Comparison of ENCODE assay signal across 8 mouse cellular contexts in the genomic region with DNA sequence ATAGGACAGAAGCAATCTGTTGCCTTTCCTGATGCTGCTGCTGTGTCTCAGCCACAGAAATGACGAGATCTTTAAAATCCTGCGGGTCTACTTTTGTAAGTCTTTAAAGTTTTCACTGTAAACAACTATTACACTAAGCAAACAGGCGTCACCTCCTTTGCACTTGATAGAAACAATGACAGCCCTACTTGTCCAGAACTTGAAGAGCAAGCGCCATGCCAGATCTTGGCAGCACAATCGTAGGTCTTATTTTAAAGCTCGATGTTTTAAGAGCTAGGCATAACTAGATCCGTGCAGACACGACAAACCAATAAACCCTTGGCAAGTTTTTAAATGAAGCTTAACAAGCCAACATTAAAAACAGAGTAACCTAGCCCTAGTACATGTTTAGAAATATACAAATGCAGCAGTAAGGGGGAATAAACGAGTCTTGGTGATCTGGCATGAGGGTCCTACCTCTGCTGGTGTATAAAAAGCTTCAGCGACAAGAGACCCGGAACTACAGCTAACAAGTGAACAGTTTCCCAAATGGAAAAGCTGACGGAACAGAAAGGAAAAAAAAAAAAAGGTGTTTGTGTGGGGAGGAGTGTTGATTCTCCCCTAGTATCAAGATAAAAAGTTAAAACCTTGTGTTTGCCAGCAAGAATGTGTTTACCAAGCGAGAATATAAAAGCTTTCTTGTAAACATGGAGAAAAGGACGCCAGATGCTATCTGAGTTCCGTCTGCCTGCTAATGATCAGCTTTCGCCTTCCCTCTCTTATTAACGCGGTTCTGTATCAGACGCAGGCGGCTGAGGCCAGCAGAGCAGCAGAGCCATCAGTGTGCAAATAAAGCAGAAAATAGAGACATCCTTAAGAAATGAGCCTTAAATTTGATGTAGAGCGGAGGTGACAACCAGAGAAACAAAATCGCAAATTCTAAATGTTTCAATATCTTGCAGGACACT. TPM values are rescaled to one million over a fixed set of nuclear protein-coding genes. Genes with fewer than 3 reads are reported as not detected.
A peak's percentile ranks its signal among the peaks of the same experiment; 100 is the strongest.
DNase-seq lines count a peak whose midpoint lies in the region; ATAC-seq and TF ChIP-seq lines count a peak whose summit lies in the region.

No protein-coding gene starts in this region.

- no peak for DNase-seq in heart, adult 2 months
- no peak for DNase-seq in heart, postnatal 14 days
- DNase-seq in heart, postnatal 0 days (ENCODE audit: low spot score): no peak
- DNase-seq in liver, postnatal 0 days: no peak
- no peak for DNase-seq in adrenal gland, adult 2 months

- H3K4me3 ChIP-seq in heart, adult 2 months: peak overlapping the region; percentile 96
- peak overlapping the region; percentile 87 for H3K4me3 ChIP-seq in bone marrow macrophage, adult 2 months (ENCODE audit: insufficient read depth, low read length)
- peak overlapping the region; percentile 60 for H3K4me3 ChIP-seq in heart, postnatal 0 days (ENCODE audit: low read depth, low read length)
- peak overlapping the region; percentile 85 for H3K4me3 ChIP-seq in liver, postnatal 0 days (ENCODE audit: low read depth, low read length)
- peak overlapping the region; percentile 53 for H3K4me3 ChIP-seq in stomach, embryonic 14.5 days (ENCODE audit: low read depth, low read length)

- peaks cover 16% of the 10 kb centered on the region for H3K27me3 ChIP-seq in heart, adult 2 months (ENCODE audit: control insufficient read depth, insufficient read depth, low read length)
- H3K27me3 ChIP-seq in heart, postnatal 0 days (ENCODE audit: control insufficient read depth, insufficient read depth, low read length): peaks cover 35% of the 10 kb centered on the region
- peaks cover 51% of the 10 kb centered on the region for H3K27me3 ChIP-seq in liver, postnatal 0 days (ENCODE audit: insufficient read depth, low read length)
- peaks cover 37% of the 10 kb centered on the region for H3K27me3 ChIP-seq in stomach, embryonic 14.5 days (ENCODE audit: control insufficient read depth, insufficient read depth, low read length)

- no peak for ATAC-seq in heart, postnatal 0 days (ENCODE audit: insufficient read depth, low read depth)
- ATAC-seq in liver, postnatal 0 days: no peak
- no peak for ATAC-seq in stomach, embryonic 14.5 days (ENCODE audit: insufficient number of reproducible peaks, insufficient read depth, low FRiP score, low read depth)
- ATAC-seq in megakaryocyte-erythroid progenitor cell, adult 5-6 weeks (replicated peaks; ENCODE audit: low FRiP score, low TSS enrichment, poor library complexity, severe bottlenecking): no peak

- TF ChIP-seq CTCF in heart, adult 2 months (IDR thresholded peaks at IDR 0.05): no peak
- TF ChIP-seq CTCF in bone marrow macrophage, adult 2 months (IDR thresholded peaks at IDR 0.05; ENCODE audit: low read depth, low read length): no peak
- TF ChIP-seq CTCF in heart, postnatal 0 days (IDR thresholded peaks at IDR 0.05; ENCODE audit: low read depth): no peak
- TF ChIP-seq CTCF in liver, postnatal 0 days (IDR thresholded peaks at IDR 0.05; ENCODE audit: low read depth): no peak

- no peaks in the 10 kb centered on the region for H3K79me2 ChIP-seq in heart, adult 2 months (replicated peaks; ENCODE audit: control insufficient read depth, insufficient read depth, low read length)

- intact Hi-C loops in heart, adult 2 months (cut with DNase I): loop anchor here (5.0 kb wide), 5 partner anchors 388 to 1043 kb away; partner anchors contain the start of genes Fto and Rpgrip1l
- intact Hi-C loops in heart, postnatal 14 days (cut with DNase I): loop anchor here (1.0 to 5.0 kb wide), 5 partner anchors 388 to 978 kb away; no protein-coding TSS in a partner anchor

- no peaks in the 10 kb centered on the region for H3K4me1 ChIP-seq in heart, adult 2 months (ENCODE audit: control insufficient read depth, insufficient read depth, low read length)
- H3K4me1 ChIP-seq in bone marrow macrophage, adult 2 months (ENCODE audit: control insufficient read depth, insufficient read depth, low read length): peaks cover 15% of the 10 kb centered on the region
- H3K4me1 ChIP-seq in heart, postnatal 0 days (ENCODE audit: control insufficient read depth, insufficient read depth): peaks cover 10% of the 10 kb centered on the region
- H3K4me1 ChIP-seq in liver, postnatal 0 days (ENCODE audit: insufficient read depth): peaks cover 24% of the 10 kb centered on the region
- peaks cover 12% of the 10 kb centered on the region; the same call in 1 of the 2 replicates for H3K4me1 ChIP-seq in stomach, embryonic 14.5 days (ENCODE audit: control insufficient read depth, insufficient read depth, low read length)

- peak overlapping the region; percentile 85 for H3K27ac ChIP-seq in heart, adult 2 months
- no peak overlapping the region for H3K27ac ChIP-seq in bone marrow macrophage, adult 2 months (ENCODE audit: insufficient read depth, low read depth, low read length)
- H3K27ac ChIP-seq in heart, postnatal 0 days (ENCODE audit: low read depth): peak overlapping the region; percentile 78
- H3K27ac ChIP-seq in liver, postnatal 0 days (ENCODE audit: low read depth): no peak overlapping the region
- 0 out of 2 replicates have a peak overlapping the region, but pooled peaks have one; percentile 11 for H3K27ac ChIP-seq in stomach, embryonic 14.5 days (ENCODE audit: low read length)

- no peak for TF ChIP-seq POLR2A in heart, adult 2 months (IDR thresholded peaks at IDR 0.05; ENCODE audit: insufficient read depth, low read depth, low read length)
- no peak for TF ChIP-seq POLR2A in bone marrow macrophage, adult 2 months (IDR thresholded peaks at IDR 0.05; ENCODE audit: borderline replicate concordance, low read depth, low read length)

- WGBS in heart, adult 2 months: 7% methylated on average over 22 of the region's 22 CpGs
- WGBS in heart, postnatal 0 days: 5% methylated on average over 22 of the region's 22 CpGs
- 8% methylated on average over 22 of the region's 22 CpGs for WGBS in liver, postnatal 0 days (ENCODE audit: insufficient replicate concordance)
- WGBS in stomach, embryonic 14.5 days: 7% methylated on average over 22 of the region's 22 CpGs

- H3K9me3 ChIP-seq in heart, postnatal 0 days (replicated peaks; ENCODE audit: control insufficient read depth, low read length): no peaks in the 10 kb centered on the region
- H3K9me3 ChIP-seq in liver, postnatal 0 days (ENCODE audit: low read length): no peaks in the 10 kb centered on the region
- H3K9me3 ChIP-seq in stomach, embryonic 14.5 days (ENCODE audit: control insufficient read depth, low read depth, low read length): no peaks in the 10 kb centered on the region

- H3K9ac ChIP-seq in heart, adult 2 months (ENCODE audit: low read depth, low read length): peak overlapping the region; percentile 64
- H3K9ac ChIP-seq in heart, postnatal 0 days (replicated peaks; ENCODE audit: low read depth, low read length): peak overlapping the region; percentile 65
- H3K9ac ChIP-seq in liver, postnatal 0 days (replicated peaks): peak overlapping the region; percentile 62
- no peak overlapping the region; the same call in 1 of the 2 replicates for H3K9ac ChIP-seq in stomach, embryonic 14.5 days (replicated peaks; ENCODE audit: low read depth, low read length)

- no peak for TF ChIP-seq EP300 in heart, adult 2 months (IDR thresholded peaks at IDR 0.05; ENCODE audit: insufficient read depth, low read depth, low read length)
- no peak for TF ChIP-seq EP300 in heart, postnatal 0 days (IDR thresholded peaks at IDR 0.05; ENCODE audit: low read depth)
- no peak for TF ChIP-seq EP300 in liver, postnatal 0 days (IDR thresholded peaks at IDR 0.05; ENCODE audit: low read depth)

- no peaks in the 10 kb centered on the region for H3K36me3 ChIP-seq in heart, adult 2 months (ENCODE audit: control insufficient read depth, insufficient read depth, low read length)
- H3K36me3 ChIP-seq in heart, postnatal 0 days (replicated peaks; ENCODE audit: control insufficient read depth, insufficient read depth, low read length): no peaks in the 10 kb centered on the region
- no peaks in the 10 kb centered on the region for H3K36me3 ChIP-seq in liver, postnatal 0 days (replicated peaks; ENCODE audit: insufficient read depth, low read length)
- no peaks in the 10 kb centered on the region for H3K36me3 ChIP-seq in stomach, embryonic 14.5 days (ENCODE audit: control insufficient read depth, insufficient read depth, low read length)

- peak overlapping the region; percentile 92 for H3K4me2 ChIP-seq in heart, postnatal 0 days (ENCODE audit: low read depth, low read length)
- peak overlapping the region; percentile 89 for H3K4me2 ChIP-seq in liver, postnatal 0 days (ENCODE audit: low read depth, low read length)
- peak overlapping the region; percentile 70 for H3K4me2 ChIP-seq in stomach, embryonic 14.5 days (replicated peaks; ENCODE audit: low read depth, low read length)

RNA-seq across cellular contexts. Expression of gene Irx5, which starts 2.6 kb away (rescaled TPM):
- total RNA-seq in heart, adult 2 months (2021): 10 to 100 TPM in 1 of 2 experiments, 1 to 10 TPM in 1; 6.2 to 11.5 TPM
- 3.7 and 5.7 TPM in 2 replicates for polyA plus RNA-seq in heart, adult 2 months (2012; rRNA removed)
- total RNA-seq in heart, postnatal 14 days (2021): 1 to 10 TPM; 5.6 to 7.5 TPM
- polyA plus RNA-seq in bone marrow macrophage, adult 2 months (2012; ENCODE audit: insufficient read depth, insufficient read length, missing spikeins): not detected in 2 replicates
- total RNA-seq in heart, postnatal 0 days (2014; rRNA removed; ENCODE audit: low replicate concordance): 13.1 and 18.6 TPM in 2 replicates
- polyA plus RNA-seq in heart, postnatal 0 days (2015; fragmentation: Nextera tagmentation; extraction: Ambion mirVana): 6.4 and 7.3 TPM in 2 replicates
- not detected in 2 replicates for polyA plus RNA-seq in liver, postnatal 0 days (2015; fragmentation: Nextera tagmentation; extraction: Ambion mirVana)
- polyA plus RNA-seq in stomach, embryonic 14.5 days (2014; fragmentation: Nextera tagmentation; extraction: Ambion mirVana): 3.7 and 4.0 TPM in 2 replicates
- total RNA-seq in megakaryocyte-erythroid progenitor cell, adult 5-6 weeks (2014; fragmentation: Nextera tagmentation): not detected in 2 replicates
- total RNA-seq in megakaryocyte-erythroid progenitor cell, adult 5-6 weeks (2017): not detected in 2 replicates
- total RNA-seq in adrenal gland, adult 2 months (2021): 1 to 10 TPM; 2.6 to 3.1 TPM
- 7.5 and 10.8 TPM in 2 replicates for polyA plus RNA-seq in adrenal gland, adult 2 months (2012; rRNA removed)

Comparison
In these comparisons a context has a peak if more than half of its experiments do, and no peak if none do; other contexts are left out.
1. H3K27ac ChIP-seq: peak in heart, adult 2 months (single experiment), heart, postnatal 0 days (single experiment) and stomach, embryonic 14.5 days (single experiment); none in bone marrow macrophage, adult 2 months (single experiment) and liver, postnatal 0 days (single experiment).
2. Peak in every context shown above with its lines, with median percentiles within 50 percentile points of each other: H3K4me3 ChIP-seq and H3K4me2 ChIP-seq.